Comparison of ENCODE assay signal across 7 mouse cellular contexts in the genomic region with DNA sequence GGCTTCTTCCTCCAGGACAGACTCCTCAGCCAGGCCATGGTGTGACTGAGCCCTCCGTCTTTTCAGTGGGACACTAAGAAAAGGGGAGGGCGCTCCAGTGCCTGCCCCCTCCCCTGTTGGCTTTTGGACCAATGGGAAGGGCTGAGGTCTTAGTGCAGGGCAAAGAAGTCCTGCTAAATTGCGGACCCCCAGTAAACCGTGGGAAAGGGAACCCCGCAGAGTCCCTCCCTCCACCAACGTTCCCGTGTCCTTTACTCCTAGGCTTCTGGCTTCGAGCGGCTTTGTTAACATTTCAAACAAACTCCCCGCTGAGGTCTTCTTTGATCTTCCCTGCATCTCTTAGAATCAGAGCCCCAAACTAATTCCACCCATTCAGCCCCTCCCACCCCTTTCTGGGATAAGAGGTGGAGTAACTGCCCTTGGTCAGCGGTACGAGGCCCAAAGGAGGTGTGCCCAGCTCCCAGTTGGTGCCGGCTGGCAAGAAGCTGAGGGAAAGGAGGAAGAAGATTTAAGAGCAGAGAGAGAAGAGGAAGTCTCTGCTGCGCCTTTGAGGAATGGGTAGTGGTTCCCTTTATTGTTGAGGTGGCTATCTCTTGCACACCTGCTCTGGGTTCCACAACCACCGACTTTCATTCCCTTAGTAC. TPM values are rescaled to one million over a fixed set of nuclear protein-coding genes. Genes with fewer than 3 reads are reported as not detected.
DNase-seq lines count a peak whose midpoint lies in the region.

No protein-coding gene starts in this region.

- peak; percentile 73 for DNase-seq in WW6 (ENCODE audit: low read depth, low spot score)
- DNase-seq in embryo, embryonic 9.5 days (ENCODE audit: extremely low spot score) = peak; percentile 69
- peak; percentile 62 for DNase-seq in kidney, adult 9 months
- peak; percentile 56 for DNase-seq in mesoderm, embryonic 11.5 days (ENCODE audit: low read depth, low spot score)
- no peak for DNase-seq in thymus, postnatal 36 days
- DNase-seq in layer of hippocampus, postnatal 25 days (ENCODE audit: extremely low spot score in 1 of 2, low spot score in 1 of 2) = no peak
- no peak for DNase-seq in left cerebral cortex, postnatal 36 days (ENCODE audit: low spot score in 2 of 2)

- intact Hi-C loops in left cerebral cortex, postnatal 36 days (cut with DNase I) = no loop called here

RNA-seq across cellular contexts. Expression of gene C77080, which starts 9.6 kb away (rescaled TPM):
- total RNA-seq in layer of hippocampus, postnatal 25 days (2021) = 1 to 10 TPM; 7.5 to 7.7 TPM
- 10 to 100 TPM; 19.7 to 27.1 TPM for total RNA-seq in left cerebral cortex, postnatal 36 days (2021)

RNA-seq across cellular contexts. Expression of gene Sync, which starts 35.8 kb away (rescaled TPM):
- total RNA-seq in layer of hippocampus, postnatal 25 days (2021) = 1 to 10 TPM in 1 of 2 experiments, under 1 TPM in 1; 0.79 to 1.3 TPM
- 1 to 10 TPM; 1.3 to 2.1 TPM for total RNA-seq in left cerebral cortex, postnatal 36 days (2021)

Comparison
In these comparisons a context has a peak if more than half of its experiments do, and no peak if none do; other contexts are left out.
1. DNase-seq: peak in WW6 (single experiment), embryo, embryonic 9.5 days (single experiment), kidney, adult 9 months (single experiment) and mesoderm, embryonic 11.5 days (single experiment); none in thymus, postnatal 36 days (0 of 2), layer of hippocampus, postnatal 25 days (0 of 2) and left cerebral cortex, postnatal 36 days (0 of 2).